Mouse (Mus musculus) macrophage (primary cell): ENCODE measurements around the gene Alyref2. TPM values are rescaled to one million over a fixed set of nuclear protein-coding genes. Genes with fewer than 3 reads are reported as not detected.

ENCODE experiments used
- H3K27ac ChIP-seq: fragments of 350-480 bp; formaldehyde crosslinking; 2 replicates; pipeline ENCODE4 v1.9.0; 2021
- H3K36me3 ChIP-seq: fragments of 350-480 bp; formaldehyde crosslinking; 2 replicates; pipeline ENCODE4 v1.9.0; 2021; ENCODE audit errors: inconsistent target
- H3K4me3 ChIP-seq: fragments of 350-480 bp; formaldehyde crosslinking; 2 replicates; pipeline ENCODE4 v1.9.0; 2021; ENCODE audit errors: inconsistent target
- H3K79me2 ChIP-seq: fragments of 350-480 bp; formaldehyde crosslinking; 2 replicates; pipeline ENCODE4 v1.9.0; 2021; ENCODE audit errors: inconsistent target
- WGBS: methylation state at CpG from one replicate; pipeline ENCODE4 v1.1.7; 2026; ENCODE audit warnings: inconsistent platforms; ENCODE audit not compliant: missing documents; 5-methylcytosine and 5-hydroxymethylcytosine counted together
- polyA plus RNA-seq: library from polyadenylated mRNA; stranded (reverse); fragments of 250-400 nt; gene quantifications from 3 replicates; pipeline ENCODE4 v1.2.4, GENCODE M21; 2018; ENCODE audit warnings: inconsistent platforms

Gene Alyref2
- polyA plus RNA-seq, 1 experiment from 2014 or later: 6.9 TPM

DNA sequence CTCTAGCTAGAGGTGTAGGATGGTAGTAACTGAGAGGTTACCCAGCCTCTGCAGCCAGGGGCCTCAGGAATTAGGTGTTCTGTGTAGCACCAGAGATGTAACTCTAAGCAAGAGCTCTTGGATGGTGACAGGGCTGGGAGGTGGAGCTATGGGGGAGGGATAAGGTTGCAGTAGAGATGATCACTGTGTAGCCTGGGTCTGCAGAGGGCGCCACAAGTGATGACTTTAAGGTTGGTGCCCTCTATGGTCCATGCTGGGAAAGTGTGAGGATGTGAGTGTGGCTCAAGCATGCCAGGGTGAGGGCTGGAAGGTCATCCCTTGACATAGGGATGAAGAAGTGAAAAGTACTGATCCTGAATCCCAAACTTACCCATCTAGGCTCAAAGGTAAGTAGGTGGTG lies 11.8 kb downstream of the Alyref2 start:
- no peaks in the 10 kb centered on the region for H3K36me3 ChIP-seq
- no peak overlapping the region for H3K4me3 ChIP-seq
- H3K27ac ChIP-seq: no peak overlapping the region
- WGBS: 43% methylated on average over 1 of the region's 1 CpGs
- no peaks in the 10 kb centered on the region for H3K79me2 ChIP-seq

DNA sequence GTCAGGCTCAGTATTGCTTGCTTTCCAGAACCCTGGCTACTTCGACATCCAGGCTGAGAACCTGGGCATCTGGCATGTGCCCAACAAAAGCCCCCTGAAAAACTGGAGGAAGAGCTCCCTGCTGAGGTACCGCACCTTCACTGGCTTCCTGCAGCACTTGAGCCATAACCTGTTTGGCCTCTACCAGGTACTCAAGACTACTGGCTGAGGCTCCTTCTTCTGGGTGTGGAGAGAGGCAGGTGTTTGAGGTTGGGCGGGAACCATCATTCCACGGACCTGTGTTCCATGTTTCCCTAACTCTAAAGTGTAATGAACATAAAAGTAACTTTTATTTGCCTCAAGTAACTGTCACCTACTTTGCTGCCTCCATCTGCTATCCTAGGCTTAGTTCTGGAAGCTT lies 12.3 kb downstream of the Alyref2 start:
- Histone ChIP-seq H3K27ac (no peak overlapping the region), H3K4me3 (no peak overlapping the region), H3K36me3 (no peaks in the 10 kb centered on the region), H3K79me2 (no peaks in the 10 kb centered on the region)
- 98% methylated on average over 4 of the region's 4 CpGs for WGBS

- Histone ChIP-seq H3K36me3 (no peaks in the 10 kb centered on the region), H3K79me2 (no peaks in the 10 kb centered on the region), H3K27ac (no peak overlapping the region), H3K4me3 (no peak overlapping the region)
- WGBS: 97% methylated on average over 4 of the region's 4 CpGs
Measured at GRCm38 (mm10) chr1:171531367-171531766, 28.1 kb downstream of the Alyref2 start.

GRCm38 (mm10) chr1:171532830-171533229 lies 29.6 kb downstream of the Alyref2 start:
- WGBS: 68% methylated on average over 2 of the region's 2 CpGs
- Histone ChIP-seq H3K79me2 (no peaks in the 10 kb centered on the region), H3K36me3 (no peaks in the 10 kb centered on the region), H3K27ac (no peak overlapping the region), H3K4me3 (no peak overlapping the region)

GRCm38 (mm10) chr1:171534557-171534956 lies 31.3 kb downstream of the Alyref2 start:
- H3K4me3 ChIP-seq: no peak overlapping the region
- no peak overlapping the region for H3K27ac ChIP-seq
- no peaks in the 10 kb centered on the region for H3K36me3 ChIP-seq
- no peaks in the 10 kb centered on the region for H3K79me2 ChIP-seq

- Histone ChIP-seq H3K36me3 (no peaks in the 10 kb centered on the region), H3K4me3 (no peak within 1 kb of the TSS), H3K27ac (no peak within 1 kb of the TSS), H3K79me2 (no peaks in the 10 kb centered on the region)
- 75% methylated on average over 1 of the region's 1 CpGs for WGBS
Measured at GRCm38 (mm10) chr1:171535194-171535593, 31.9 kb downstream of the Alyref2 start, which contains the start of gene Itln1. Gene Itln1 (minus strand): TSS chr1:171535294.

DNA sequence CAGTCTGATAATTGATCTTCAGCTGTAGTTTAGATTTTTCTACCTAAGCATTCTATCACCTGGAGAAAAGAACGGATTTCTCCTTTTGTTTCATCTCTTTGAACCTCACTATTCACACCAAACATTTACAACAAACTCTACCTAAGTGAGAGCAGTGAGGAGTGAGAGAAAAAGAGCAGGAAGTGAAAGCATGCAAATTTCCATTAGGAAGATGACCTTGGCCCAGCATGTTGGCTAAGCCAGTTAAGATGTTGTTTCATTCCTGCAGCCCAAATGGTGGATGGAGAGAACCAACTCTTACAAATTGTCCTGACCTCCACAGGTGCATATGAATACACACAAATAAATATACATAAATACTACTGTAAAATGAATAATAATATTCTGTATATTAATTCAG lies 37.4 kb downstream of the Alyref2 start:
- no peak overlapping the region for H3K4me3 ChIP-seq
- no peaks in the 10 kb centered on the region for H3K36me3 ChIP-seq
- WGBS: 85% methylated on average over 1 of the region's 1 CpGs
- H3K27ac ChIP-seq: no peak overlapping the region
- no peaks in the 10 kb centered on the region for H3K79me2 ChIP-seq

DNA sequence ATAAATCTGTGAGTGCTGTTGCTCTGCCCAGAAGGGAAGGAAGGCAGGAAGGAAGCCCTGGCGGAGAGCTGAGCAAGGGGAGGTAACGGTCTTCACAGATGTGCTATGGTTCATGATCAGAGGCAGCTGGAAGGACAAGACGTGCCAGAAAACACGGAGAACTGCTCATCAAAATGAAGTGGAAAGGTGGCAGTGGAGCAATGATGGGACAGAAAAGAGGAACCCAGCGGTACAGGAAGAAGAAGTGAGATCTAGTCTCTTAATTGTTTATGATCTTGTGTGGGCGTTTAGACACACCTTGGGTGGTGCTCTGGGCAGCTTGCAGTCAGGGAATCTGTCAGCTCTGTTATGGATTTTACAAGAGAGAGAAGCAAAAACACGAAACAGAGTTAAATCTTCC lies 48.0 kb downstream of the Alyref2 start:
- no peak overlapping the region for H3K27ac ChIP-seq
- 22% methylated on average over 7 of the region's 7 CpGs for WGBS
- no peaks in the 10 kb centered on the region for H3K36me3 ChIP-seq
- no peak overlapping the region for H3K4me3 ChIP-seq
- no peaks in the 10 kb centered on the region for H3K79me2 ChIP-seq

DNA sequence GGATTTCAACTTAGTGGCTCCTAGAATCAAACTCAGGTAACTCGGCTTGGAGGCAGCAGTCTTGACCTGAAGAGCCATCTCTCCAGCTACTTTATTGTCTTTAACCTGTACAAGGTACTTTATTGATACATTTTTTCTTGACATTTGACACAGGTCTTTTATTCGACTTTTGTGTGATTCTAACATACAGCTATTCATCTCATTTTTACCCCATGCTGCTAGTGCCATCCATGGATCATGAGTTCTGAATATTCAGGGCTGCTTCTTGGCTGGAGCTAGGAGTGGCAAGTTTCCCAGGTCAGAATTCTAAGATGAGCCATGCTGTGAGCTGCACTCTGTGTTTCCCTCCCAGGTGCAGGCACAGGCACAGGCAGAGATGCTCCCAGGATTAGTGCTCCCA lies 49.0 kb downstream of the Alyref2 start:
- no peaks in the 10 kb centered on the region for H3K79me2 ChIP-seq
- H3K27ac ChIP-seq: no peak overlapping the region
- no peak overlapping the region for H3K4me3 ChIP-seq
- 95% methylated on average over 2 of the region's 2 CpGs for WGBS
- no peaks in the 10 kb centered on the region for H3K36me3 ChIP-seq

DNA sequence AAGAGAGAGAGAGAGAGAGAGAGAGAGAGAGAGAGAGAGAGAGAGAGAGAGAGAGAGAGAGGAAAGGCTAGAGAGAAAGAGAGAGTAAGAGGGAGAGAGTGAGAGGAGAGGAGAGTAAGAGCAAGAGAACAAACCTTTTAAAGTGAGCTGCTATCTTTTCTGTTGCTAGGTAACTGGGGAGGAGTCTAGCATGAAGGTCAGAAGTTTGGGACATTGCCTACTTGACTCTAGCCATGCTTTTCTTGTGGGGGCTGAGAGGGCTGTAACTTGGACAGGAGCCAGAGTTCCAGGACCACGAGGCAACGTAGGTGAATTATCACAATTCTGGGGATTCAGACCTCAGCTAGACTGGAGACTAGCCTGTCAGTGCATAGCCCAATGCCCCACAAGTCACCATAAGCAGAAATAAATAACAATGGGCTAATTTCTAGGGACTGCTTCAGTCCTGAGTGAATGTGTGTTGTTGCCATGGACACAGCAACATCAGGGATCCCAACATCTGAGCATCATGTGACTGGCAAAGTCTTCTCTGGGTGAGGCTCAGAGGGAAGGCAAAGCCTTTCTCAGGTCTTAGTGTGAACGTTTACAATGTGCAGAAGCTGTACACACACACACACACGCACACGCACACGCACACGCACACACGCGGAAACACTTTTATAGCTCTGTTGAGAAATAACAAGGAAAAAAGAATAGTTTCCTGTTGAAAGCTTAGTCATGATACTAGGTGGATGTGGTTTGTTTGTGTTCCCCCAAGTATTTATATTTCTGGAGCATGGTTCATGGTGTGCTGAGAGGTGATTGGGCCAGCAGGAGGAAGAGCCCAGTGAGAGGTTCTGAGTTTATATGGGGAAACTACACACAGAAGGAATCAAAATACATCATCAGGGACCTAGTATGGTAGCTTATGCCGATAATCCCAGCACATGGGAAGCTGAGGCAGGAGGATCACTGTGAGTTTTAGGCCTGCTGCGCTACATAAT lies 50.4 kb downstream of the Alyref2 start:
- Histone ChIP-seq H3K36me3 (no peaks in the 10 kb centered on the region), H3K4me3 (no peak overlapping the region), H3K27ac (no peak overlapping the region), H3K79me2 (no peaks in the 10 kb centered on the region)
- WGBS: 54% methylated on average over 11 of the region's 11 CpGs

Other genes with a start within 250 kb of the Alyref2 start
- gene B4galt3, start 233.2 kb upstream of the Alyref2 start, polyA plus RNA-seq: 10.2 to 16.8 TPM (median 14.2 TPM) in 3 replicates
- 8.6 to 27.3 TPM (median 12.1 TPM) in 3 replicates for gene Ppox, start 222.3 kb upstream of the Alyref2 start, polyA plus RNA-seq
- 17.1 to 34.6 TPM (median 21.1 TPM) in 3 replicates for gene Usp21, start 215.5 kb upstream of the Alyref2 start, polyA plus RNA-seq
- gene Ufc1, start 208.5 kb upstream of the Alyref2 start, polyA plus RNA-seq: 67.0 to 116 TPM (median 112 TPM) in 3 replicates
- 21.4 to 35.4 TPM (median 21.9 TPM) in 3 replicates for gene Dedd, start 174.3 kb upstream of the Alyref2 start, polyA plus RNA-seq
- 17.3 to 23.1 TPM (median 22.3 TPM) in 3 replicates for gene Nit1, start 157.8 kb upstream of the Alyref2 start, polyA plus RNA-seq
- gene Pfdn2, start 157.8 kb upstream of the Alyref2 start, polyA plus RNA-seq: 47.7 to 119 TPM (median 64.5 TPM) in 3 replicates
- gene Klhdc9, start 142.7 kb upstream of the Alyref2 start, polyA plus RNA-seq: 0.11 TPM in 1 of 3 replicates, not detected in the others
- gene Nectin4, start 133.4 kb upstream of the Alyref2 start, polyA plus RNA-seq: 14.3 to 25.8 TPM (median 18.7 TPM) in 3 replicates
- gene Arhgap30, start 114.5 kb upstream of the Alyref2 start, polyA plus RNA-seq: 119 to 178 TPM (median 125 TPM) in 3 replicates
- gene Usf1, start 92.2 kb upstream of the Alyref2 start, polyA plus RNA-seq: 32.8 to 94.5 TPM (median 36.5 TPM) in 3 replicates
- gene Tstd1, start 84.6 kb upstream of the Alyref2 start, polyA plus RNA-seq: 1.3 TPM in 1 of 3 replicates, not detected in the others
- 0.39 to 1.7 TPM (median 0.56 TPM) in 3 replicates for gene F11r, start 65.9 kb upstream of the Alyref2 start, polyA plus RNA-seq
- not detected in 3 replicates for gene Itln1, start 31.8 kb downstream of the Alyref2 start, polyA plus RNA-seq
- 2.6 to 6.3 TPM (median 2.7 TPM) in 3 replicates for gene Cd244a, start 55.7 kb downstream of the Alyref2 start, polyA plus RNA-seq
- gene Ly9, start 103.9 kb downstream of the Alyref2 start, polyA plus RNA-seq: 199 to 492 TPM (median 394 TPM) in 3 replicates
- gene Slamf7, start 149.6 kb downstream of the Alyref2 start, polyA plus RNA-seq: 92.5 to 257 TPM (median 179 TPM) in 3 replicates
- 230 to 330 TPM (median 260 TPM) in 3 replicates for gene Cd48, start 178.5 kb downstream of the Alyref2 start, polyA plus RNA-seq